8 mouse cellular contexts compared by ENCODE assay signal in genomic region chr12:35046999-35047319, GRCm38 (mm10). TPM values are rescaled to one million over a fixed set of nuclear protein-coding genes. Genes with fewer than 3 reads are reported as not detected.
A peak's percentile ranks its signal among the peaks of the same experiment; 100 is the strongest.
DNase-seq lines count a peak whose midpoint lies in the region; ATAC-seq lines count a peak whose summit lies in the region.

Snx13 (plus strand) TSS chr12:35047186.

- H3K27me3 ChIP-seq in hindbrain, embryonic 14.5 days (ENCODE audit: control insufficient read depth, insufficient read depth, low read length): no peaks in the 10 kb centered on the region

- under 1% methylated on average over 51 of the region's 51 CpGs for WGBS in hindbrain, embryonic 14.5 days

- peaks cover 20% of the 10 kb centered on the region for H3K4me1 ChIP-seq in hindbrain, embryonic 14.5 days (replicated peaks; ENCODE audit: control insufficient read depth, insufficient read depth, low read length)

- H3K9ac ChIP-seq in hindbrain, embryonic 14.5 days: peak within 1 kb of the TSS; percentile 97

- DNase-seq in R1 (ENCODE audit: low read depth, low spot score): peak; percentile 88
- peak; percentile 92 to 93 for DNase-seq in cerebellum, postnatal 14 days
- DNase-seq in frontal cortex, postnatal 25 days (ENCODE audit: low spot score in 2 of 2): peak; percentile 76
- DNase-seq in hindbrain, embryonic 14.5 days (ENCODE audit: low spot score): peak; percentile 95
- DNase-seq in left cerebral cortex, adult 11 months (ENCODE audit: low spot score): peak; percentile 80
- DNase-seq in lung, postnatal 36 days: peak; percentile 92
- DNase-seq in retina, embryonic 14.5 days (ENCODE audit: low spot score): peak; percentile 95
- DNase-seq in thymus, postnatal 4 days: peak; percentile 94

- H3K4me3 ChIP-seq in hindbrain, embryonic 14.5 days (replicated peaks; ENCODE audit: low read length): peak within 1 kb of the TSS; percentile 94

- H3K27ac ChIP-seq in hindbrain, embryonic 14.5 days: peak within 1 kb of the TSS; percentile 97

- H3K9me3 ChIP-seq in hindbrain, embryonic 14.5 days (ENCODE audit: control insufficient read depth, low read length): no peaks in the 10 kb centered on the region

- ATAC-seq in hindbrain, embryonic 14.5 days (ENCODE audit: low FRiP score): peak; percentile 99

- no peaks in the 10 kb centered on the region for H3K36me3 ChIP-seq in hindbrain, embryonic 14.5 days (replicated peaks; ENCODE audit: control insufficient read depth, insufficient read depth)

- peak within 1 kb of the TSS; percentile 63 for H3K4me2 ChIP-seq in hindbrain, embryonic 14.5 days (replicated peaks)

RNA-seq across cellular contexts. Expression of gene Snx13, which starts in this region (rescaled TPM):
- 32.8 and 37.1 TPM in 2 replicates for polyA plus RNA-seq in hindbrain, embryonic 14.5 days (2014; fragmentation: Nextera tagmentation; extraction: Ambion mirVana)

Comparison
In these comparisons a context has a peak if more than half of its experiments do, and no peak if none do; other contexts are left out.
1. Peak in every context shown above with its lines: DNase-seq, ATAC-seq, H3K4me3 ChIP-seq and H3K27ac ChIP-seq.